Mouse (Mus musculus): ENCODE results near the gene Tph1. TPM values are rescaled to one million over a fixed set of nuclear protein-coding genes. Genes with fewer than 3 reads are reported as not detected.

The Tph1 gene
- 0.97 and 1.2 TPM in 2 replicates for polyA plus RNA-seq (2015; fragmentation: Nextera tagmentation; extraction: Ambion mirVana)

DNA sequence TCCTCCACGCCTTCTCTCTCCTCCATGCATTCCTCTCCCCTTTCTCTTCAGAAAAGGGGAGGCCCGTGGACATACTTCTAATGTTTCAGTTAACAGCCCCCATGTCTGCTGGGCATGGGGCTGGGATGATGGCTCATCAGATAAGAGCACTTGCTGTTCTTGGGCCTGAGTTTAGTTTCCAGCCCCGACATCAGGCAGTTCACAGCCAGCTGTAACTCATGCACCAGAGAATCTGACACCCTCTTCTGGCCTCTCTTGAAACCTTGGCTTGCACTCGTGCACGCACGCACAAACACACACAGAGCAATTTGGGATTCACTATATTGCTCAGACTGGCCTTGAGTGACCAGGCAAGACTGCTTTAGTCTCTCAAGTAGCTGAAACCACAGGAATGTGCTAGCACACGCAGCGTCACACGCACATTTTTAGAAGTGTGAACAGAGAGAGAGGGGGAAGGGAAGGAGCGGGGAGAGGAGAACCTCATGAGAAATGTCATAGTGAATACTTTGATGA lies at the start of gene Tph1:
Tph1 (minus strand) TSS at position 378 of the 513 bp plus-strand sequence.
- WGBS, result 35% methylated on average over 10 of the region's 10 CpGs
- no peak for ATAC-seq

GRCm38 (mm10) chr7:46720460-46720859 lies 48.1 kb upstream of the Tph1 start:
- Histone ChIP-seq H3K4me2 (replicated peaks) (no peak overlapping the region), H3K9ac (no peak overlapping the region)
- 80% methylated on average over 9 of the region's 9 CpGs for WGBS

More for the DNA sequence above, at the start of gene Tph1:
- H3K27ac ChIP-seq, result no peak within 1 kb of the TSS
- peaks cover under 1% of the 10 kb centered on the region; the same call in 1 of the 2 replicates for H3K27me3 ChIP-seq (replicated peaks)
- H3K9me3 ChIP-seq, result no peaks in the 10 kb centered on the region
- H3K9ac ChIP-seq, result no peak within 1 kb of the TSS
- H3K4me3 ChIP-seq (replicated peaks), result no peak within 1 kb of the TSS
- no peak within 1 kb of the TSS for H3K4me2 ChIP-seq (replicated peaks)
- peaks cover 2% of the 10 kb centered on the region; the same call in 1 of the 2 replicates for H3K4me1 ChIP-seq (replicated peaks)
- no peaks in the 10 kb centered on the region for H3K36me3 ChIP-seq

DNA sequence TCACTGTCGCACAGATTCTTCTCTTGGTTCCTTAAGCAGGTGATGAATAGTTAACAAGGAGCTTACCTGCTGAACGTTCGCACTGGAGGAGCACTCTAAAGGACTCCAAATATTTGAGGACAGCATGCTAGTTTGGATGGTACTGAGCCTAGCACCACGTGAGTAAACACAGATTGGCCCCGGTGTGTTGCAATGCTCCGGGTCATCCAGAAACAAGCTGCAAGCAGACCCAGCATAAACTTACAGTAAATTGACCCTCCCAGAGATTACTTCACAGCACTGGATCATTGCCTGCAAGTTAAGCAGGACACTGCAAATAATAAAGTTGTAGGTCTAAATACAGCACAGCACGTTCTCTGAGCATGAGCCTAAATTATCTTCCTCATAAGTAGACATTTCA lies 47.2 kb upstream of the Tph1 start:
- ATAC-seq, result peak; percentile 44
- WGBS, result 55% methylated on average over 7 of the region's 7 CpGs
- H3K27me3 ChIP-seq (replicated peaks), result no peaks in the 10 kb centered on the region
- no peak overlapping the region for H3K4me3 ChIP-seq (replicated peaks)
- no peaks in the 10 kb centered on the region for H3K36me3 ChIP-seq
- no peaks in the 10 kb centered on the region for H3K4me1 ChIP-seq (replicated peaks)
- H3K4me2 ChIP-seq (replicated peaks), result no peak overlapping the region
- no peak overlapping the region for H3K27ac ChIP-seq
- no peak overlapping the region for H3K9ac ChIP-seq
- no peaks in the 10 kb centered on the region for H3K9me3 ChIP-seq

More at GRCm38 (mm10) chr7:46720460-46720859, 48.1 kb upstream of the Tph1 start:
- no peaks in the 10 kb centered on the region for H3K36me3 ChIP-seq
- H3K27ac ChIP-seq, result no peak overlapping the region
- no peak overlapping the region for H3K4me3 ChIP-seq (replicated peaks)
- no peaks in the 10 kb centered on the region for H3K27me3 ChIP-seq (replicated peaks)
- no peak for ATAC-seq
- no peaks in the 10 kb centered on the region for H3K4me1 ChIP-seq (replicated peaks)
- no peaks in the 10 kb centered on the region for H3K9me3 ChIP-seq

- H3K9me3 ChIP-seq, result no peaks in the 10 kb centered on the region
- WGBS, result 83% methylated on average over 7 of the region's 7 CpGs
- H3K4me3 ChIP-seq (replicated peaks), result no peak overlapping the region
- no peaks in the 10 kb centered on the region for H3K27me3 ChIP-seq (replicated peaks)
- H3K27ac ChIP-seq, result no peak overlapping the region
- no peak overlapping the region for H3K4me2 ChIP-seq (replicated peaks)
- no peaks in the 10 kb centered on the region for H3K4me1 ChIP-seq (replicated peaks)
- H3K36me3 ChIP-seq, result no peaks in the 10 kb centered on the region
- no peak for ATAC-seq
- H3K9ac ChIP-seq, result no peak overlapping the region
These were observed 46.4 kb upstream of the Tph1 start for GRCm38 (mm10) chr7:46718591-46719270.

DNA sequence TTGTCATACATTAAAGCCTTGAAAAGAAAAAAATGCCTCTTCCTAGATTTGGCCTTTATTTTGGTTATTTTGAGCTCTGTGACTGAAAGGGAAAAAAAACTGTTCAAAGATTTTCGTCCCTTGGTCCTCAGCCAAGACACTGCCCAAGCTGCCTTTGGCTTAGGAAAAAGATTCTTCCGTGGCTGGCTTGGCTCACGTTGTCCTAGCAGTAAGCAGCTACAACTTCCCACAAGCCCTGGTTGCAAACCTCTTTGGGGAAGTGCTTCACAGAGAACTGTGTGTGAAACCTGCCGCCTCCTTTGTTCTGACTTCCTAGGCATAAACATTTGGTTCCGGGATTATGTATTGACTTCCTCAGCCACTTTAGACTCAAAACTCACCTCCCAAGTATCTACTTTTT lies 44.6 kb upstream of the Tph1 start:
- Histone ChIP-seq H3K4me1 (replicated peaks) (no peaks in the 10 kb centered on the region), H3K27ac (no peak overlapping the region), H3K36me3 (no peaks in the 10 kb centered on the region), H3K4me3 (replicated peaks) (no peak overlapping the region), H3K9ac (no peak overlapping the region), H3K9me3 (no peaks in the 10 kb centered on the region), H3K27me3 (replicated peaks) (no peaks in the 10 kb centered on the region), H3K4me2 (replicated peaks) (no peak overlapping the region)
- no peak for ATAC-seq
- 35% methylated on average over 5 of the region's 5 CpGs for WGBS

DNA sequence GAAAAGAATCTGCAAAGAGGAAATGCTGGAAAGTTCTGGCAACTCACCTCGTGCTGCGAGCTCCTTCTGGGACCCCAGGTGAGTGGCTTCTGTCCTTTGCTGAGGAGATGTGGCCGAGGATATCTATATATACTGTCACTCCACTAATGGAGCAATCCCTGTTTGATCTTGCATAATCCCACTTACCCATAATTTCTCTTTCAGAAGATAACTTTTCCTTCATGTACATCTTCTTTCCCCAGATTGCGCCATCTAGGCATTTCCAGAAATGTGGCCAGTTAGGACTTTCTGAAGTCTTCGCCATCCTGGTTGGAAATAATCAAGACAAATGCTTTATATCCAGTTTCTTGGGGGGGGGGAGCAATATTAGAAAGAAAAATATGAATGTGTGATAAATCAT lies 43.3 kb upstream of the Tph1 start, which contains the start of gene Saa3:
Saa3 (minus strand) TSS at position 101 of the 400 bp plus-strand sequence.
- Histone ChIP-seq H3K4me3 (replicated peaks) (no peak within 1 kb of the TSS), H3K4me2 (replicated peaks) (no peak within 1 kb of the TSS), H3K9me3 (no peaks in the 10 kb centered on the region), H3K36me3 (no peaks in the 10 kb centered on the region), H3K27me3 (replicated peaks) (no peaks in the 10 kb centered on the region), H3K4me1 (replicated peaks) (no peaks in the 10 kb centered on the region), H3K27ac (no peak within 1 kb of the TSS), H3K9ac (no peak within 1 kb of the TSS)
- WGBS, result 89% methylated on average over 5 of the region's 5 CpGs
- no peak for ATAC-seq

- ATAC-seq, result peak; percentile 34; the same call in 1 of the 2 replicates
- Histone ChIP-seq H3K36me3 (no peaks in the 10 kb centered on the region), H3K4me2 (replicated peaks) (no peak overlapping the region), H3K27ac (no peak overlapping the region), H3K4me1 (replicated peaks) (0 out of 2 replicates have a peak, but pooled peaks cover 2% of the 10 kb centered on the region), H3K4me3 (replicated peaks) (no peak overlapping the region), H3K27me3 (replicated peaks) (no peaks in the 10 kb centered on the region), H3K9me3 (no peaks in the 10 kb centered on the region), H3K9ac (no peak overlapping the region)
- 29% methylated on average over 6 of the region's 6 CpGs for WGBS
These were observed 42.2 kb upstream of the Tph1 start for GRCm38 (mm10) chr7:46714518-46714917.

DNA sequence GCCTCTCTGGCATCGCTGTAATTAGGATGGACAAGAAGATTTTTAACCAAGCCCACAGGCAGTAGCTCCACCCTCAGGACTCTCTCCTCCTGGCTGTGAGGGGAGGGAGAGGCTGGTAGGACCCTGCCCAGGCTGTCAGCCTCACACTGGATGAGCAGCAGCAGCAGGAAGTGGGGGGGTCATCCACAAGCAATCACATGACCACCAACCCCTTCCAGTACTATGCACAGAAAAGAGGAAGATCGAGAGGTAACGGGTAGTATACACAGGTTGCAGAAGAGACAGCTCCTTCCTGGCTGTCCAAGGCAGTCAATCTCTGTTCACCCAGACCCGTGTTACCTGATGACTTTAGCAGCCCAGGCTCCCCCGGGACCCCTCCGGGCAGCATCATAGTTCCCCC lies 39.9 kb upstream of the Tph1 start:
- no peaks in the 10 kb centered on the region; the same call in none of the 2 replicates for H3K36me3 ChIP-seq
- H3K4me2 ChIP-seq (replicated peaks), result no peak overlapping the region
- no peak overlapping the region for H3K4me3 ChIP-seq (replicated peaks)
- no peak overlapping the region for H3K27ac ChIP-seq
- H3K4me1 ChIP-seq (replicated peaks), result 0 out of 2 replicates have a peak, but pooled peaks cover 6% of the 10 kb centered on the region
- no peaks in the 10 kb centered on the region for H3K9me3 ChIP-seq
- H3K9ac ChIP-seq, result no peak overlapping the region
- 62% methylated on average over 6 of the region's 6 CpGs for WGBS
- ATAC-seq, result no peak
- H3K27me3 ChIP-seq (replicated peaks), result no peaks in the 10 kb centered on the region

- WGBS, result under 1% methylated on average over 38 of the region's 38 CpGs
These were observed 38.1 kb upstream of the Tph1 start, which contains the start of gene Saal1 for GRCm38 (mm10) chr7:46710390-46710844. TSS of gene Saal1 (minus strand) at chr7:46710680.

DNA sequence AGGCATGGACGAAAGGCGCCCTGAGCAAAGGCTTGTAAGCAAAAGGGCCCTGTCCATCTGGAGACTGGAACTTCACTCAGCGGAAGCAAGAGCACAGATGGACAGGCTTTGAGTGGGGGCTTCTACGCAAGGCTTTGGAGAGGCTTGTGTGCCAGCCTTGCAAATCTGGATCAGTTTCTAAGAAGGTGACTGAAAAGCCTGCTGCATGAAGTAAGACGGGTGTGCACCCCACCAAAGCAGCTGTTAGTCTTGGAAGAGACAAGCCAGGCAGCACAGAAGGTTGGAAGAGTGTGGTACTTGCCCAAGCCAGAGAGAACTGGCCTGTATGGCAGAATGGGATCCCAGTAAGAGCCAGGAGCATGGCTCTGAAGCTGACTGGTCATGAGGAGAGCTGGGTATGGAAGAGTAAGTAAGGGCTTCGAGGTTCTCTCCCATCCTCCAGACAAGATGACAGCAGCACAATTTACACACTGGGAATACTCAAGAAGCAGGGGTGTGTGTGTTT lies 28.2 kb upstream of the Tph1 start:
- ATAC-seq, result no peak
- H3K27ac ChIP-seq, result no peak overlapping the region
- H3K27me3 ChIP-seq (replicated peaks), result no peaks in the 10 kb centered on the region
- 96% methylated on average over 6 of the region's 6 CpGs for WGBS
- no peaks in the 10 kb centered on the region for H3K9me3 ChIP-seq
- no peaks in the 10 kb centered on the region for H3K4me1 ChIP-seq (replicated peaks)
- H3K4me2 ChIP-seq (replicated peaks), result no peak overlapping the region
- peaks cover 51% of the 10 kb centered on the region for H3K36me3 ChIP-seq
- no peak overlapping the region for H3K4me3 ChIP-seq (replicated peaks)
- H3K9ac ChIP-seq, result no peak overlapping the region

More at GRCm38 (mm10) chr7:46710390-46710844, 38.1 kb upstream of the Tph1 start, which contains the start of gene Saal1:
- H3K36me3 ChIP-seq, result peaks cover 3% of the 10 kb centered on the region
- H3K4me2 ChIP-seq (replicated peaks), result peak within 1 kb of the TSS; percentile 50
- H3K27ac ChIP-seq, result peak within 1 kb of the TSS; percentile 88
- H3K9ac ChIP-seq, result peak within 1 kb of the TSS; percentile 91
- H3K4me3 ChIP-seq (replicated peaks), result peak within 1 kb of the TSS; percentile 89
- H3K9me3 ChIP-seq, result no peaks in the 10 kb centered on the region
- 0 out of 2 replicates have a peak, but pooled peaks cover 6% of the 10 kb centered on the region for H3K4me1 ChIP-seq (replicated peaks)
- no peaks in the 10 kb centered on the region for H3K27me3 ChIP-seq (replicated peaks)
- peak; percentile 96 for ATAC-seq

DNA sequence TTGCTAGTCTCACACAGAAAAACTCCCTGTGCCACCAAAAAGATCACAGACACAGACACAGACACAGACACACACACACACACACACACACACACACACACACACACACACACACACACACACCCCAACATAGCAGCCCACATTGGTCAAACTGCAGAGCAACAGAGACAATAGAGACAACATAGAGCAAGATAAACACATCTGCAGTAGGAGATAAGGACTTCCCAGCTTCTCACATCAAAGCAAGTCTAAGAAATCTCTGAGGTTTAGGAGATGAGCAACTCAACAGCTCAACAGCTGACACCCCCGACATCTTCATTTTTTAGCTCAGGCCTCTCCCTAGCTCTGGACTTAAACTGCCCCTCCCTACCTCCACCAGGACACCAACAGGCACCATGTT lies 24.4 kb upstream of the Tph1 start:
- ATAC-seq, result no peak
- Histone ChIP-seq H3K4me2 (replicated peaks) (no peak overlapping the region), H3K27me3 (replicated peaks) (no peaks in the 10 kb centered on the region), H3K4me3 (replicated peaks) (no peak overlapping the region), H3K36me3 (peaks cover 41% of the 10 kb centered on the region), H3K9me3 (no peaks in the 10 kb centered on the region), H3K9ac (no peak overlapping the region), H3K27ac (no peak overlapping the region), H3K4me1 (replicated peaks) (no peaks in the 10 kb centered on the region)
- WGBS, result 67% methylated on average over 1 of the region's 1 CpGs

GRCm38 (mm10) chr7:46686827-46687226 lies 14.5 kb upstream of the Tph1 start:
- no peak for ATAC-seq
- Histone ChIP-seq H3K9ac (no peak overlapping the region), H3K9me3 (no peaks in the 10 kb centered on the region), H3K4me3 (replicated peaks) (no peak overlapping the region), H3K27ac (no peak overlapping the region), H3K27me3 (replicated peaks) (no peaks in the 10 kb centered on the region), H3K36me3 (peaks cover 17% of the 10 kb centered on the region), H3K4me1 (replicated peaks) (no peaks in the 10 kb centered on the region), H3K4me2 (replicated peaks) (no peak overlapping the region)
- 84% methylated on average over 5 of the region's 5 CpGs for WGBS
